Mouse (Mus musculus) midbrain, embryonic 11.5 days (tissue): ENCODE results near the gene Dtd1. TPM values are rescaled to one million over a fixed set of nuclear protein-coding genes. Genes with fewer than 3 reads are reported as not detected.

Experiments
- ATAC-seq: fragments of 200-750 bp; cut with Nextera tagmentation; 2 replicates; pipeline ENCODE4 v1.8.0; 2017; ENCODE audit warnings: moderate TSS enrichment, moderate library complexity; ENCODE audit not compliant: low FRiP score
- DNase-seq: peaks from one replicate; pipeline ENCODE4 v3.0.0; 2015; ENCODE audit warnings: low spot score; ENCODE audit errors: missing footprints
- H3K27ac ChIP-seq: fragments of 300-500 bp; sonication (generic); 2 replicates; pipeline ENCODE4 v1.5.1; 2014; ENCODE audit warnings: low read depth, low read length
- H3K27me3 ChIP-seq: fragments of 300-500 bp; sonication (generic); 2 replicates; pipeline ENCODE4 v1.6.1; 2014; ENCODE audit warnings: mild to moderate bottlenecking, low read length, moderate library complexity, mixed read lengths; ENCODE audit not compliant: control insufficient read depth, insufficient read depth
- H3K36me3 ChIP-seq: fragments of 300-500 bp; sonication (generic); 2 replicates; pipeline ENCODE4 v1.6.1; 2014; ENCODE audit warnings: mild to moderate bottlenecking, low read length, moderate library complexity, mixed read lengths; ENCODE audit not compliant: control insufficient read depth, insufficient read depth
- H3K4me1 ChIP-seq: fragments of 300-500 bp; sonication (generic); 2 replicates; pipeline ENCODE4 v1.6.1; 2014; ENCODE audit warnings: low read length; ENCODE audit not compliant: control insufficient read depth, insufficient read depth
- H3K4me2 ChIP-seq: fragments of 300-500 bp; sonication (generic); 2 replicates; pipeline ENCODE4 v1.6.1; 2014; ENCODE audit warnings: mild to moderate bottlenecking, moderate library complexity
- H3K4me3 ChIP-seq: fragments of 300-500 bp; sonication (generic); 2 replicates; pipeline ENCODE4 v1.5.1; 2014; ENCODE audit warnings: low read depth, low read length
- H3K9ac ChIP-seq: fragments of 300-500 bp; sonication (generic); 2 replicates; pipeline ENCODE4 v1.6.1; 2014; ENCODE audit warnings: low read length
- H3K9me3 ChIP-seq: fragments of 300-500 bp; sonication (generic); 2 replicates; pipeline ENCODE4 v1.6.1; 2016; ENCODE audit warnings: low read length; ENCODE audit not compliant: control insufficient read depth
- WGBS: fragments of 180-500 bp; shearing (Covaris S2); extraction: QIAGEN DNeasy Blood & Tissue Kit; methylation state at CpG from one replicate; pipeline ENCODE4 v1.1.7; 2014; 5-methylcytosine and 5-hydroxymethylcytosine counted together
- polyA plus RNA-seq: library from polyadenylated mRNA; unstranded; fragments of >200 nt; fragmentation: Nextera tagmentation; extraction: Ambion mirVana; gene quantifications from 2 replicates; pipeline ENCODE4 v1.2.1, GENCODE M21; 2014

Gene Dtd1
- polyA plus RNA-seq, 1 experiment from 2014 or later: 36.4 TPM

- DNase-seq (no peak), ATAC-seq (no peak)
- H3K9ac ChIP-seq: no peak overlapping the region
- H3K36me3 ChIP-seq: no peaks in the 10 kb centered on the region
- H3K27ac ChIP-seq: no peak overlapping the region
- 86% methylated on average over 5 of the region's 5 CpGs for WGBS
- H3K27me3 ChIP-seq: no peaks in the 10 kb centered on the region
- no peak overlapping the region for H3K4me3 ChIP-seq
- no peaks in the 10 kb centered on the region for H3K9me3 ChIP-seq
- no peaks in the 10 kb centered on the region for H3K4me1 ChIP-seq
- no peak overlapping the region for H3K4me2 ChIP-seq
Measured at GRCm38 (mm10) chr2:144738576-144738975, 138.9 kb downstream of the Dtd1 start.

GRCm38 (mm10) chr2:144740577-144740997 is 140.9 kb downstream of the Dtd1 start:
- Histone ChIP-seq H3K4me1 (no peaks in the 10 kb centered on the region), H3K9me3 (no peaks in the 10 kb centered on the region), H3K4me2 (no peak overlapping the region), H3K4me3 (no peak overlapping the region), H3K27ac (no peak overlapping the region), H3K36me3 (no peaks in the 10 kb centered on the region), H3K27me3 (no peaks in the 10 kb centered on the region), H3K9ac (no peak overlapping the region)
- ATAC-seq (no peak), DNase-seq (peak; percentile 57)
- WGBS: 83% methylated on average over 6 of the region's 6 CpGs

- H3K4me3 ChIP-seq: no peak overlapping the region
- H3K4me2 ChIP-seq: no peak overlapping the region
- no peaks in the 10 kb centered on the region for H3K36me3 ChIP-seq
- H3K27ac ChIP-seq: no peak overlapping the region
- no peaks in the 10 kb centered on the region for H3K4me1 ChIP-seq
- ATAC-seq (no peak), DNase-seq (peak; percentile 31)
- no peaks in the 10 kb centered on the region for H3K27me3 ChIP-seq
- no peak overlapping the region for H3K9ac ChIP-seq
- WGBS: 85% methylated on average over 10 of the region's 10 CpGs
- no peaks in the 10 kb centered on the region for H3K9me3 ChIP-seq
Measured at GRCm38 (mm10) chr2:144741973-144742372, 142.3 kb downstream of the Dtd1 start.

DNA sequence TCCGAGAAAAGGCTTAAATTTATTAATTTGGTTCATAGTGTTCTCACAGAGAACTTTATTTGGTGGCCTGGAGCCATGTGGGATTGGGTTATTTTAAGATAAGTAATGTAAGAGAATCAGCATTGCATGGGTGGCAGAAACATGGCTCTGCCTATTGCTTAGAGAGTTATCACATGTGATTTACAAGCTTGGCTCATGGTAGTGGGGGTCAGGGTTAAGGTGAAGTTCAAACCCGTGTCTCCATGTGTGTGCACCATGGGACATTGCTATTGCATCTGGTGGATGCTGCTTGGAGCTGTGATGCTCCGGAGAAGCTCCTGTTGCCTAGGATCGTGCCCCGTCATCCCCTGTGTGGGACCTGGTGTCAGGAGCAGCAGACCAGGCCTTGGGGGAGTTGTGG is 143.6 kb downstream of the Dtd1 start:
- 84% methylated on average over 5 of the region's 5 CpGs for WGBS
- DNase-seq: peak; percentile 21
- Histone ChIP-seq H3K9me3 (no peaks in the 10 kb centered on the region), H3K4me1 (no peaks in the 10 kb centered on the region), H3K4me2 (no peak overlapping the region), H3K27ac (no peak overlapping the region), H3K4me3 (no peak overlapping the region), H3K36me3 (no peaks in the 10 kb centered on the region), H3K9ac (no peak overlapping the region), H3K27me3 (no peaks in the 10 kb centered on the region)
- no peak for ATAC-seq

DNA sequence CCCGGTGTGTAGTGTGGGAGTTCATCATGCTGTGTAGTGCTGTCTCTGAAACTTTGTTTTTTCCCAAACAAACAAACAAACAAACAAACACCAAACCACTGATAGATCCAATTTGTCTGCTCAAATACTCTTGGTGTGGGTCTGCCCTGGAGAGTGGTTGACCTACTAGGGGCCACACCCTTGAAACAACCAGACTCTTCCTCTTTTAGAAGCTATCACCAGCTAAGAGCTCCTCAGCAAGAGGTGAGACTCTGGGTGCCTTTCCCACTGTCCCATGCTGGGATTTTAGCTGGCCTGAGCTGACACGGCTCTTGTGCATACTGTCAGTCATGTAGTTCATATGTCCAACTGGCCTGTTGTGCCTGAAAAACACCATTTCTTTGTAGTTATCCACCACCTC is 145.6 kb downstream of the Dtd1 start:
- no peak for ATAC-seq
- Histone ChIP-seq H3K4me3 (no peak overlapping the region), H3K4me2 (no peak overlapping the region), H3K27ac (no peak overlapping the region), H3K36me3 (no peaks in the 10 kb centered on the region), H3K27me3 (no peaks in the 10 kb centered on the region), H3K9me3 (no peaks in the 10 kb centered on the region), H3K9ac (no peak overlapping the region), H3K4me1 (no peaks in the 10 kb centered on the region)
- 88% methylated on average over 2 of the region's 2 CpGs for WGBS
- DNase-seq: peak; percentile 44

DNA sequence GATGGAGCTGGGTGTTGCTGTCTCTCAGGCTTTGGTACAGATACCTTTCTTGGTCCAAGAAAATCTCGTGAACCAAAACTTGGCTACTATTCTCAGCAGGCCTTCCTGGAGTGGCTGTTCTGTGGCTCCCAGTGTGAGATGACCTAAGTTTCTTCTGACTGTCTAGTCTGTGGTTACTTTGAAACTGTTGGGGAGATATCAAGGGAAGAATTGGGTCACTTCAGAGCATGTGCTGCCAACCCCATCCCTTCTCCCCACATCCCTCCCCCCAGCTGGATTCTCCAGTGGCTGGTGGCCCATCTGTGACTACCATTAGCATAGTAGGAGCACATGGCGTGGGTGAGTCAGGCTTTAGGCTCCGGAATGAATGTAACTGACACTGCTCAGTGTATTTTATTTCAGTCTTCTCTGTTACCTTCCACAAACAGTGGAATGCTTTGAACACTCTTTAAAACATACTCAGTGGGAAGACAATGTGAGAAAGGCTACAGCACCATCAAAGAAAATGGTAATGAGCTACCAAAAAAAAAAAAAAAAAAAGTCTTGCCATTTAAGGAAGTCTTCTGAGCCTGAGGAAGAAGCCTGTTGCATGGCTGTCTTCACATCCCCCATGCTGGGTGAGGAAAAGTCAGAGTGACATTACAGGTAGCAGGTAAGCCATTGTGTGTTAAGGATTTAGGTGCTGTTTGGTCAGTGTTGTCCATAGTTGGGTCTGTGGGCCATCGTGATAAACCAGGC is 146.5 kb downstream of the Dtd1 start:
- no peaks in the 10 kb centered on the region for H3K9me3 ChIP-seq
- WGBS: 69% methylated on average over 4 of the region's 4 CpGs
- H3K9ac ChIP-seq: no peak overlapping the region
- no peaks in the 10 kb centered on the region for H3K27me3 ChIP-seq
- no peak overlapping the region for H3K4me2 ChIP-seq
- no peaks in the 10 kb centered on the region for H3K4me1 ChIP-seq
- ATAC-seq (no peak), DNase-seq (peak; percentile 57)
- no peaks in the 10 kb centered on the region for H3K36me3 ChIP-seq
- no peak overlapping the region for H3K4me3 ChIP-seq
- no peak overlapping the region for H3K27ac ChIP-seq

DNA sequence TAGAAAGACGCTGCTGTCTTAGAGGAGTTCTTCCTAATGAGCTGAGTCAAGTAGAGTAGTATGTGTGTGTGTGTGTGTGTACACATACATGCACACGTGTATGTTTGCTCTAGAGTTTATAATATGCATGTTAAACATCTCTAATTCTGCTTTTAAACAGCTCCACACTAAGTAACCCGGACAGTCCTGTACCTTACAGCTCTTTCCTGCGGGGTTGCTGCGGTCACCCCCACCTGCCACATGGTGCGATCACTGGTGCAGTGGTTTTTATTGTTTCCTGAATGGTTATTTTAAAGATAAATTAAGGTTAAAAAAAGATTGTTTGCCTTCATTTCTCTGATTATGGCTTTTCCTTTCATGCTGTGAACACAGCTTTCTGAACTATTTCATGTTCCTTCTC is 153.9 kb downstream of the Dtd1 start:
- DNase-seq: peak; percentile 17
- WGBS: 85% methylated on average over 6 of the region's 6 CpGs
- H3K4me3 ChIP-seq: no peak overlapping the region
- H3K9ac ChIP-seq: no peak overlapping the region
- no peaks in the 10 kb centered on the region for H3K27me3 ChIP-seq
- no peaks in the 10 kb centered on the region for H3K4me1 ChIP-seq
- no peaks in the 10 kb centered on the region for H3K9me3 ChIP-seq
- no peak overlapping the region for H3K4me2 ChIP-seq
- no peak overlapping the region for H3K27ac ChIP-seq
- no peaks in the 10 kb centered on the region for H3K36me3 ChIP-seq
- ATAC-seq: no peak

DNA sequence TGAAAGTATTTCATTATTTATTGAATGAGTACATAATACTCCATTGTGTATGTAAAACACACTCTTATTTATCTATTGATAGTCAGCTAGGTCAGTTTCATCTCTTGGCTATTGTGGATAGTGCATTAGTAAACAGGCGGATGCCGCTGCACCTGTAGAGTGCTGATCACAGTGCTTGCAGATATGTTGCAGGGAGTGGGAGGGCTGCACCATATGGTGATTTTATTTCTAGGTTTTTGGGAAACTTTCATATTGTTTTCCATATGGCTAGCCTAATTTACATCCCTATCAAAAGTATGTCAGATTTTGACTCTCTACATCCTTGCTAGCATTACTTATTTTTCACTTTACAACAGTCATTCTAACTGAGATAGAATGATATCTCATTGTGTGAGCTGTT is 155.3 kb downstream of the Dtd1 start:
- no peaks in the 10 kb centered on the region for H3K27me3 ChIP-seq
- ATAC-seq (no peak), DNase-seq (peak; percentile 37)
- no peak overlapping the region for H3K4me2 ChIP-seq
- 96% methylated on average over 2 of the region's 2 CpGs for WGBS
- H3K4me3 ChIP-seq: no peak overlapping the region
- no peaks in the 10 kb centered on the region for H3K4me1 ChIP-seq
- no peak overlapping the region for H3K9ac ChIP-seq
- no peaks in the 10 kb centered on the region for H3K9me3 ChIP-seq
- H3K36me3 ChIP-seq: no peaks in the 10 kb centered on the region
- H3K27ac ChIP-seq: no peak overlapping the region

- no peaks in the 10 kb centered on the region for H3K9me3 ChIP-seq
- peaks cover 5% of the 10 kb centered on the region for H3K4me1 ChIP-seq
- peak; percentile 49 for DNase-seq
Measured at GRCm38 (mm10) chr2:144760666-144761065, 161.0 kb downstream of the Dtd1 start.

More at GRCm38 (mm10) chr2:144760666-144761065, 161.0 kb downstream of the Dtd1 start:
- no peaks in the 10 kb centered on the region for H3K27me3 ChIP-seq
- H3K36me3 ChIP-seq: no peaks in the 10 kb centered on the region
- H3K27ac ChIP-seq: no peak overlapping the region
- H3K4me2 ChIP-seq: no peak overlapping the region
- no peak overlapping the region for H3K9ac ChIP-seq
- WGBS: 89% methylated on average over 6 of the region's 6 CpGs
- no peak overlapping the region for H3K4me3 ChIP-seq
- no peak for ATAC-seq
